ENCODE assay signal across 8 mouse cellular contexts in genomic region chr5:67608674-67609519, GRCm38 (mm10). TPM values are rescaled to one million over a fixed set of nuclear protein-coding genes. Genes with fewer than 3 reads are reported as not detected.
DNase-seq lines count a peak whose midpoint lies in the region; ATAC-seq and TF ChIP-seq lines count a peak whose summit lies in the region.

No protein-coding gene starts in this region.

- ATAC-seq in lung, postnatal 0 days, result no peak
- ATAC-seq in forebrain, embryonic 13.5 days, result peak; percentile 16; the same call in 1 of the 2 replicates
- no peak for ATAC-seq in limb, embryonic 15.5 days (ENCODE audit: insufficient number of reproducible peaks, low FRiP score, low TSS enrichment, low read depth)
- no peak for ATAC-seq in stomach, embryonic 14.5 days (ENCODE audit: insufficient number of reproducible peaks, insufficient read depth, low FRiP score, low read depth)
- ATAC-seq in CD4-positive, CD25-positive, alpha-beta regulatory T cell, adult 4 months, result no peak
- ATAC-seq in erythroid progenitor cell, adult 5-6 weeks (replicated peaks; ENCODE audit: low FRiP score, poor library complexity, severe bottlenecking), result no peak

- H3K9ac ChIP-seq in lung, postnatal 0 days (replicated peaks; ENCODE audit: low read depth), result no peak overlapping the region
- H3K9ac ChIP-seq in forebrain, embryonic 13.5 days, result peak overlapping the region; percentile 60
- H3K9ac ChIP-seq in limb, embryonic 15.5 days, result no peak overlapping the region
- peak overlapping the region; percentile 41 for H3K9ac ChIP-seq in stomach, embryonic 14.5 days (replicated peaks; ENCODE audit: low read depth, low read length)

- H3K27ac ChIP-seq in lung, postnatal 0 days (ENCODE audit: low read length), result no peak overlapping the region
- H3K27ac ChIP-seq in forebrain, embryonic 13.5 days, result no peak overlapping the region
- H3K27ac ChIP-seq in limb, embryonic 15.5 days, result no peak overlapping the region
- no peak overlapping the region for H3K27ac ChIP-seq in stomach, embryonic 14.5 days (ENCODE audit: low read length)

- no peaks in the 10 kb centered on the region for H3K9me3 ChIP-seq in lung, postnatal 0 days (ENCODE audit: low read length)
- no peaks in the 10 kb centered on the region for H3K9me3 ChIP-seq in forebrain, embryonic 13.5 days (replicated peaks)
- no peaks in the 10 kb centered on the region for H3K9me3 ChIP-seq in limb, embryonic 15.5 days
- H3K9me3 ChIP-seq in stomach, embryonic 14.5 days (ENCODE audit: control insufficient read depth, low read depth, low read length), result no peaks in the 10 kb centered on the region

- H3K36me3 ChIP-seq in lung, postnatal 0 days (ENCODE audit: insufficient read depth, low read length), result no peaks in the 10 kb centered on the region
- no peaks in the 10 kb centered on the region for H3K36me3 ChIP-seq in forebrain, embryonic 13.5 days (ENCODE audit: poor library complexity, severe bottlenecking)
- H3K36me3 ChIP-seq in limb, embryonic 15.5 days, result no peaks in the 10 kb centered on the region
- H3K36me3 ChIP-seq in stomach, embryonic 14.5 days (ENCODE audit: control insufficient read depth, insufficient read depth, low read length), result no peaks in the 10 kb centered on the region

- H3K4me1 ChIP-seq in lung, postnatal 0 days (ENCODE audit: insufficient read depth, low read depth, low read length), result peaks cover 6% of the 10 kb centered on the region; the same call in 1 of the 2 replicates
- H3K4me1 ChIP-seq in forebrain, embryonic 13.5 days, result peaks cover 21% of the 10 kb centered on the region
- peaks cover 27% of the 10 kb centered on the region for H3K4me1 ChIP-seq in limb, embryonic 15.5 days
- 0 out of 2 replicates have a peak, but pooled peaks cover 3% of the 10 kb centered on the region for H3K4me1 ChIP-seq in stomach, embryonic 14.5 days (ENCODE audit: control insufficient read depth, insufficient read depth, low read length)

- H3K27me3 ChIP-seq in lung, postnatal 0 days (replicated peaks; ENCODE audit: insufficient read depth, low read length), result peaks cover 37% of the 10 kb centered on the region
- H3K27me3 ChIP-seq in forebrain, embryonic 13.5 days, result peaks cover 65% of the 10 kb centered on the region
- peaks cover 77% of the 10 kb centered on the region for H3K27me3 ChIP-seq in limb, embryonic 15.5 days
- peaks cover 18% of the 10 kb centered on the region; the same call in 1 of the 2 replicates for H3K27me3 ChIP-seq in stomach, embryonic 14.5 days (ENCODE audit: control insufficient read depth, insufficient read depth, low read length)

- no peak for TF ChIP-seq CTCF in lung, postnatal 0 days (IDR thresholded peaks at IDR 0.05)

- peak overlapping the region; percentile 43 for H3K4me3 ChIP-seq in lung, postnatal 0 days (ENCODE audit: low read depth, low read length)
- H3K4me3 ChIP-seq in forebrain, embryonic 13.5 days, result peak overlapping the region; percentile 50
- H3K4me3 ChIP-seq in limb, embryonic 15.5 days, result peak overlapping the region; percentile 52
- peak overlapping the region; percentile 49 for H3K4me3 ChIP-seq in stomach, embryonic 14.5 days (ENCODE audit: low read depth, low read length)

- no peak for TF ChIP-seq EP300 in lung, postnatal 0 days (IDR thresholded peaks at IDR 0.05)

- WGBS in lung, postnatal 0 days, result 9% methylated on average over 31 of the region's 31 CpGs
- WGBS in forebrain, embryonic 13.5 days, result 4% methylated on average over 31 of the region's 31 CpGs
- 4% methylated on average over 31 of the region's 31 CpGs for WGBS in limb, embryonic 15.5 days
- 8% methylated on average over 31 of the region's 31 CpGs for WGBS in stomach, embryonic 14.5 days

- no peak for DNase-seq in lung, postnatal 0 days (ENCODE audit: low spot score)
- DNase-seq in lung, postnatal 25 days (ENCODE audit: low spot score), result no peak
- no peak for DNase-seq in thymus, postnatal 0 days (ENCODE audit: low spot score)

- H3K4me2 ChIP-seq in lung, postnatal 0 days (replicated peaks; ENCODE audit: low read depth, low read length), result peak overlapping the region; percentile 87
- peak overlapping the region; percentile 97 for H3K4me2 ChIP-seq in forebrain, embryonic 13.5 days
- H3K4me2 ChIP-seq in limb, embryonic 15.5 days, result peak overlapping the region; percentile 93
- H3K4me2 ChIP-seq in stomach, embryonic 14.5 days (replicated peaks; ENCODE audit: low read depth, low read length), result peak overlapping the region; percentile 92

RNA-seq across cellular contexts. Expression of gene Shisa3, which starts 1.2 kb away (rescaled TPM):
- 1.9 TPM in 2 replicates for polyA plus RNA-seq in lung, postnatal 0 days (2015; fragmentation: Nextera tagmentation; extraction: Ambion mirVana)
- polyA plus RNA-seq in forebrain, embryonic 13.5 days (2015; fragmentation: Nextera tagmentation; extraction: Ambion mirVana), result 0.39 and 0.67 TPM in 2 replicates
- polyA plus RNA-seq in limb, embryonic 15.5 days (2015; fragmentation: Nextera tagmentation; extraction: Ambion mirVana), result 2.8 and 4.1 TPM in 2 replicates
- polyA plus RNA-seq in stomach, embryonic 14.5 days (2014; fragmentation: Nextera tagmentation; extraction: Ambion mirVana), result 28.7 and 30.2 TPM in 2 replicates
- under 1 TPM; 0.35 to 0.54 TPM for polyA plus RNA-seq in CD4-positive, CD25-positive, alpha-beta regulatory T cell, adult 4 months (2017; shearing (Covaris generic))
- 0.84 TPM in 1 of 2 replicates, not detected in the other for total RNA-seq in erythroid progenitor cell, adult 5-6 weeks (2015; ENCODE audit: low replicate concordance)
- total RNA-seq in erythroid progenitor cell, adult 5-6 weeks (2017; ENCODE audit: low replicate concordance), result not detected in 2 replicates
- 0.44 and 0.55 TPM in 2 replicates for polyA plus RNA-seq in thymus, postnatal 0 days (2015; fragmentation: Nextera tagmentation; extraction: Ambion mirVana)

Comparison
In these comparisons a context has a peak if more than half of its experiments do, and no peak if none do; other contexts are left out.
1. H3K9ac ChIP-seq: peak in forebrain, embryonic 13.5 days (single experiment) and stomach, embryonic 14.5 days (single experiment); none in lung, postnatal 0 days (single experiment) and limb, embryonic 15.5 days (single experiment).
2. Peak in every context shown above with its lines, with median percentiles within 50 percentile points of each other: H3K4me2 ChIP-seq and H3K4me3 ChIP-seq.